Mouse (Mus musculus) forebrain, embryonic 11.5 days (tissue): ENCODE results near the gene Tcf7l1. TPM values are rescaled to one million over a fixed set of nuclear protein-coding genes. Genes with fewer than 3 reads are reported as not detected.

Experiments
- ATAC-seq: fragments of 200-750 bp; cut with Nextera tagmentation; replicated peaks from 2 replicates; pipeline ENCODE4 v1.8.0; 2017; ENCODE audit warnings: moderate TSS enrichment; ENCODE audit not compliant: low FRiP score
- DNase-seq: peaks from one replicate; pipeline ENCODE4 v3.0.0-alpha.2; 2017; ENCODE audit warnings: low spot score
- H3K27ac ChIP-seq: fragments of 300-500 bp; sonication (generic); 2 replicates; pipeline ENCODE4 v1.5.1; 2014; ENCODE audit warnings: low read depth, low read length
- H3K27me3 ChIP-seq: fragments of 300-500 bp; sonication (generic); 2 replicates; pipeline ENCODE4 v1.6.1; 2014; ENCODE audit warnings: mild to moderate bottlenecking, low read length, mixed read lengths; ENCODE audit not compliant: control insufficient read depth, insufficient read depth
- H3K36me3 ChIP-seq: fragments of 300-500 bp; sonication (generic); 2 replicates; pipeline ENCODE4 v1.6.1; 2014; ENCODE audit warnings: mild to moderate bottlenecking, low read length, moderate library complexity, mixed read lengths; ENCODE audit not compliant: control insufficient read depth, insufficient read depth
- H3K4me1 ChIP-seq: fragments of 300-500 bp; sonication (generic); replicated peaks from 2 replicates; pipeline ENCODE4 v1.6.1; 2014; ENCODE audit warnings: low read length, mixed read lengths; ENCODE audit not compliant: control insufficient read depth, insufficient read depth
- H3K4me2 ChIP-seq: fragments of 300-500 bp; sonication (generic); 2 replicates; pipeline ENCODE4 v1.6.1; 2014; ENCODE audit warnings: low read depth, mild to moderate bottlenecking, low read length, moderate library complexity, mixed read lengths; ENCODE audit not compliant: severe bottlenecking
- H3K4me3 ChIP-seq: fragments of 300-500 bp; sonication (generic); 2 replicates; pipeline ENCODE4 v1.5.1; 2014; ENCODE audit warnings: low read depth, low read length
- H3K9ac ChIP-seq: fragments of 300-500 bp; sonication (generic); 2 replicates; pipeline ENCODE4 v1.6.1; 2014; ENCODE audit warnings: low read length
- H3K9me3 ChIP-seq: fragments of 300-500 bp; sonication (generic); 2 replicates; pipeline ENCODE4 v1.6.1; 2016; ENCODE audit warnings: low read length, mixed read lengths; ENCODE audit not compliant: control insufficient read depth
- WGBS: fragments of 180-500 bp; shearing (Covaris S2); extraction: QIAGEN DNeasy Blood & Tissue Kit; methylation state at CpG from one replicate; pipeline ENCODE4 v1.1.7; 2014; 5-methylcytosine and 5-hydroxymethylcytosine counted together
- polyA plus RNA-seq: library from polyadenylated mRNA; unstranded; fragments of >200 nt; fragmentation: Nextera tagmentation; extraction: Ambion mirVana; gene quantifications from 2 replicates; pipeline ENCODE4 v1.2.1, GENCODE M21; 2014

Gene Tcf7l1
- polyA plus RNA-seq, 1 experiment from 2014 or later, result 33.3 TPM

DNA sequence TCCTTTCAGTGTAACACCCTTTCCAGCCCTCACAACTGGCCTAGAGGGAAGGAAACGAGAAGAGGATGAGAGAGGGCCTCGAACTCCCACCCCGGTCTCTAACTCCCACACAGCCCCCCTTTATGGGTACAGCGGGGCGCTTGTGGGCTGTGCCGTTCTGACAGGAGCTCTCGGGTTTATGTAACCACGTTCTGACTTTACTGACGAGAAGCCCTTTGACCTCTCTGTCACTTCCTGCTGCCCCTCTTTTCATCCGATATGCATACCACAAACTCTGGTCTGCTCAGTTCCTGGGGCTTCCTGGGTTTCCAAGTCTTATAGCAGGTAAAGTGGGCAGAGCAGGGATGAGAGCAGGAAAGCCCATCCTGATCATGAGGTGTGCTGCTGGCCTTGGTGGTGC, 154.7 kb downstream of the Tcf7l1 start:
- 88% methylated on average over 10 of the region's 10 CpGs for WGBS
- Histone ChIP-seq H3K4me2 (no peak overlapping the region), H3K9me3 (no peaks in the 10 kb centered on the region), H3K27me3 (no peaks in the 10 kb centered on the region), H3K9ac (no peak overlapping the region), H3K27ac (no peak overlapping the region), H3K36me3 (no peaks in the 10 kb centered on the region; the same call in 1 of the 2 replicates), H3K4me1 (no peaks in the 10 kb centered on the region), H3K4me3 (no peak overlapping the region)
- ATAC-seq (no peak), DNase-seq (no peak)

DNA sequence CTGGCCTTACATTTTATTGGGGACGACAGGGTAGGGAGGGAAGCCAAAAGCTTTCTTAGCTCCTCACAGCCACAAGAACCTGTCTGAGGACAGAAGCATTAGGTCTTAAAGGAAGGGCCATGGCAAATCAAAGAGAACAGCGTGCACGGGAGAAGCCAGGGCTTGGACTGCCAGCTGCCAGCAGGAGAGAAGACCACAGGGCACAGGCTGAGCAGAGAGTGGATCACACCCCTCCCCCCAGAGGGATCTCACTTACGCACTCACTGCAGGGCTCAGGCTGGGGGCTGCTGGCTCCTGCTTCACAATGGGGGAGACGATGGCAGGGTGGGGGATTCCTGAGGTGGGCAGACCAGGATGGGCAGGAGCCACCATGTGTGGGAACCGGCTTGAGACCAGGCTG, 157.4 kb downstream of the Tcf7l1 start:
- H3K27me3 ChIP-seq, result no peaks in the 10 kb centered on the region
- H3K4me2 ChIP-seq, result no peak overlapping the region
- WGBS, result 88% methylated on average over 6 of the region's 6 CpGs
- no peak overlapping the region for H3K27ac ChIP-seq
- no peak overlapping the region for H3K4me3 ChIP-seq
- H3K4me1 ChIP-seq, result no peaks in the 10 kb centered on the region
- DNase-seq (no peak), ATAC-seq (no peak)
- H3K36me3 ChIP-seq, result no peaks in the 10 kb centered on the region; the same call in 1 of the 2 replicates
- H3K9me3 ChIP-seq, result no peaks in the 10 kb centered on the region
- H3K9ac ChIP-seq, result no peak overlapping the region

DNA sequence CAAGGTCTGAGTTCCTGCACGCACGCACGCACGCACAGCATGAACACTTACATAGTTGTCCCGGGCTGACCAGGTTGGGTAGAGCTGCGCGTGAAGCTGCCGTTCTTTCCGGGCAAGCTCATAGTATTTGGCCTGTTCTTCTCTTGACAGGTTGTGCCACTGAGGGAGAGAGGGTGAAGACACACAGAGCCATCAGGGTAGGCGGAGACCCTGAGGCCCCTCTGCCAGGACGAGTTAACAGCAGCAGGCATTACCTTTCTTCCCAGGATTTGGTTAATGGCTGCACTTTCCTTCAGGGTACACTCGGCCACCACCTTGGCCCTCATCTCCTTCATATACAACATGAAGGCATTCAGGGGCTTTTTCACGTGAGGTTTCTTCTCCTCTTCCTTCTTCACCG, 158.1 kb downstream of the Tcf7l1 start:
- Histone ChIP-seq H3K9ac (no peak overlapping the region), H3K4me3 (no peak overlapping the region), H3K27ac (no peak overlapping the region), H3K4me1 (no peaks in the 10 kb centered on the region), H3K27me3 (no peaks in the 10 kb centered on the region), H3K36me3 (no peaks in the 10 kb centered on the region; the same call in 1 of the 2 replicates), H3K9me3 (no peaks in the 10 kb centered on the region), H3K4me2 (no peak overlapping the region)
- WGBS, result 94% methylated on average over 14 of the region's 14 CpGs
- DNase-seq (no peak), ATAC-seq (no peak)

- Histone ChIP-seq H3K4me1 (no peaks in the 10 kb centered on the region), H3K4me2 (no peak overlapping the region), H3K9ac (no peak overlapping the region), H3K36me3 (no peaks in the 10 kb centered on the region; the same call in 1 of the 2 replicates), H3K9me3 (no peaks in the 10 kb centered on the region), H3K4me3 (no peak overlapping the region), H3K27ac (no peak overlapping the region), H3K27me3 (no peaks in the 10 kb centered on the region)
- ATAC-seq (no peak), DNase-seq (no peak)
- WGBS, result 81% methylated on average over 2 of the region's 2 CpGs
These were observed 158.7 kb downstream of the Tcf7l1 start for GRCm38 (mm10) chr6:72630370-72630769.

- no peaks in the 10 kb centered on the region; the same call in 1 of the 2 replicates for H3K36me3 ChIP-seq
- 93% methylated on average over 16 of the region's 16 CpGs for WGBS
- no peak overlapping the region for H3K4me2 ChIP-seq
- no peaks in the 10 kb centered on the region for H3K27me3 ChIP-seq
- ATAC-seq (no peak), DNase-seq (no peak)
- no peak overlapping the region for H3K9ac ChIP-seq
- no peak overlapping the region for H3K27ac ChIP-seq
- no peaks in the 10 kb centered on the region for H3K4me1 ChIP-seq
- H3K4me3 ChIP-seq, result no peak overlapping the region
- H3K9me3 ChIP-seq, result no peaks in the 10 kb centered on the region
These were observed 161.8 kb downstream of the Tcf7l1 start for GRCm38 (mm10) chr6:72627276-72627675.

- no peaks in the 10 kb centered on the region for H3K27me3 ChIP-seq
- H3K36me3 ChIP-seq, result no peaks in the 10 kb centered on the region; the same call in 1 of the 2 replicates
- 91% methylated on average over 7 of the region's 7 CpGs for whole genome bisulfite sequencing
- no peak overlapping the region for H3K4me3 ChIP-seq
- DNase-seq (no peak), ATAC-seq (no peak)
- H3K27ac ChIP-seq, result no peak overlapping the region
- no peak overlapping the region for H3K4me2 ChIP-seq
- no peak overlapping the region for H3K9ac ChIP-seq
- H3K9me3 ChIP-seq, result no peaks in the 10 kb centered on the region
- no peaks in the 10 kb centered on the region for H3K4me1 ChIP-seq
These were observed 162.7 kb downstream of the Tcf7l1 start for GRCm38 (mm10) chr6:72626391-72626790.

GRCm38 (mm10) chr6:72623661-72624402, 165.2 kb downstream of the Tcf7l1 start:
- H3K9ac ChIP-seq, result no peak overlapping the region
- no peak overlapping the region for H3K4me3 ChIP-seq
- WGBS, result 90% methylated on average over 8 of the region's 8 CpGs
- H3K27ac ChIP-seq, result no peak overlapping the region
- no peaks in the 10 kb centered on the region for H3K9me3 ChIP-seq
- H3K4me2 ChIP-seq, result no peak overlapping the region
- DNase-seq, result no peak
- H3K36me3 ChIP-seq, result no peaks in the 10 kb centered on the region; the same call in 1 of the 2 replicates
- H3K4me1 ChIP-seq, result no peaks in the 10 kb centered on the region
- no peak for ATAC-seq
- H3K27me3 ChIP-seq, result no peaks in the 10 kb centered on the region

GRCm38 (mm10) chr6:72622917-72623316, 166.1 kb downstream of the Tcf7l1 start:
- WGBS, result 32% methylated on average over 3 of the region's 3 CpGs
- no peaks in the 10 kb centered on the region for H3K27me3 ChIP-seq
- H3K4me1 ChIP-seq, result no peaks in the 10 kb centered on the region
- DNase-seq (no peak), ATAC-seq (no peak)
- H3K9me3 ChIP-seq, result no peaks in the 10 kb centered on the region
- no peak overlapping the region for H3K27ac ChIP-seq
- H3K4me3 ChIP-seq, result no peak overlapping the region
- H3K9ac ChIP-seq, result no peak overlapping the region
- no peak overlapping the region for H3K4me2 ChIP-seq
- no peaks in the 10 kb centered on the region; the same call in 1 of the 2 replicates for H3K36me3 ChIP-seq

DNA sequence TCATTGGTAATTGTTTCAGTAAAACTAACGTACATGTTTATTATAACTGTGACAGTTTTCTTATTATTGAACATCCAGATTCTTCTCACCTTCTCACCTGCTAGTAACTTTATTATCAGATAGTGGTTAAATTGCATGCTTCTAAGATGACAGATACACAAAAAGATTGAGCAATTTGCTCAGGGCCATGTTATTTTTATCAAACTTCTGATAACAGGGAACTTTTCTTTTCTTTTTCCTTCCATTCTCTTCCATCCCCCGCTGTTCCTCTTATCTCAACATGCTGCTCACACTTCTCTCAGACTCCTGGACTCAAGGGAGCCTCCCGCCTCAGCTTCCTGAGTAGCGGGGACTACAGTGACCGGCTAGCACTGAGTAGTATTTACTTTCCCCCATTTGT, 168.1 kb downstream of the Tcf7l1 start:
- Histone ChIP-seq H3K4me1 (no peaks in the 10 kb centered on the region; the same call in 1 of the 2 replicates), H3K4me3 (no peak overlapping the region), H3K9ac (no peak overlapping the region), H3K36me3 (no peaks in the 10 kb centered on the region), H3K9me3 (no peaks in the 10 kb centered on the region), H3K27ac (no peak overlapping the region), H3K4me2 (no peak overlapping the region), H3K27me3 (no peaks in the 10 kb centered on the region)
- 91% methylated on average over 5 of the region's 5 CpGs for WGBS
- DNase-seq, result no peak
- ATAC-seq, result no peak
